Mouse (Mus musculus) kidney, adult 18-20 months (tissue): ENCODE results near the gene Usp29.
"Not testable (repeated sequence)": the region's sequence is repeated elsewhere in the genome, so short reads cannot be mapped to it uniquely, and the experiment has no call there.

ENCODE experiments used
- DNase-seq: peaks from one replicate; pipeline ENCODE4 v3.0.0; 2021

Usp29 gene

DNA sequence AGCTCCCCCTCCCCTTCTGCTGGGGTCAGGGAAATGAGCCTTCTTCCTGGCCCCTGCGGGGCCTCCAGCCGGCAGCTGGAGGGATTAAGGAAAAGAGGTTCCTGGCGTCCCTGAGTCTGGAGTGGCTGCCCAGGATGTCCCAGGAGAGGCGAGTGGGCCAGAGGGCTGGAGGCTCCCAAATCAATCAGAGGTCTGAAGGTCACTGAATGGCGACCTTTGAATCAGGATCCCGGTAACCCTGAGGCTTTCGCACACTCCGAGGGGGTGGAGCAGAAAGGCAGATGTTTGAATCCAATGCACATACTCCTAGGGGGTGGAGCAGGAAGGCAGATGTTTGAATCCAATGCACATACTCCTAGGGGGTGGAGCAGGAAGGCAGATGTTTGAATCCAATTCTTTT is 39.9 kb downstream of the Usp29 start:
- DNase-seq = peak; percentile 23

DNA sequence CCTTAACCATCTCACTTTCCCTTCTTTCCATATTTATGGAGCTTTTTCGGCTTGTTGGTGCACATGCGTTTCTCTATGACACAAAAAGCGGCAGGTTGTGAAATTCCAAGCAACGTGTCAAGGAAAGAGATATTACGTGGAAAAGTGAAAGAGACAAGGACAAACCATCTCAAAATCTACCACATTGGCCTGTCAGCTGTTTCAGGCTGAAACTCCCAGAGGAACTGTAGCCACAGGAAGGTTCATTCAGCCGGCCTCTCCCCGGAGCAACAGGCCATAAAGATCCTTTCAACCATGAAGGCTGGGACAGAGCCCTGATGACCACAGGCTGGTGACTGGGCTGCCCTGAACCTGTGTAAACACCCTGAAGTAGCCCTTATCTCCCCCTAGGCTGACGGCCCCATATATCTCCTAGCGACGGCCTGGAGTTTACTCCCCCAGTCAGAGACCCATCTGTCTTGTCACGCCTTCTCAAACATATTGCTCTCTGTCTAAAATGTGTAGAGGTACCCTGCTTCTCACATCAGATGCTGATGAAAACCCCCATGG is 43.6 kb downstream of the Usp29 start:
- DNase-seq = not testable (repeated sequence)

DNA sequence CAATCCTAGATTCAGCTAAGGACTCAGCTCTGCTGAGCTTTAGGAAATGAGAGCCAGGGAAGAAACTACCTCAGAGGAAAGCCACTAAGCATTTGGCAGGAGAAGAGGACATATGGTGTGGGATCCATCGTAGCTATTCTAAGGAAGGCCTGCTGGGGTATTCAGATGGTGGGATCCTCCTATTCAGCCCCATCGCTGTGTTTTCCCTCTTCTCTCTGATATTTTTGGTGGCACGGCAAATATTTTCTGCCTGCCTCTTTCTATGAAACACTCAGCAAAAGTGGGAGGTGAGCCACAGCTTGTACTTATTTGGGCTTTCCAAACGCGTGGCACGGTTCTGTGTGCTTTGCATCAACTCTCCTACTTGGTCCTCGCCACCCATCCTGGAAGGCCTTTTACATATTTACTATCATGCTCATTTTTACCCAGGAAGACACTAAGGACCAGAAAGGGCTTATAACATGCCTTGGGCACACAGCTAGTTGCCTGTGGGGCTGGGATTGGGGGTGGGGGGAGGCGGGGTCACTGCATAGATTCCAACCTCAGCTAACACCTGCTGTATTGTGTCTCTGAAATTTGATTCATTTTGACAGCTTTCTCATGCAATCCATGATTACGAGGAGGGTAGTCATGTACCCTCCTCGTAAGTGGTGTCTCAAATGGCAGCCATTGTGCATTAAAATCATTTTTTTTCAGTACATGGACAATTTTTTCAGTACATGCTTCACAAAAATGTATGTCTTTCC is 46.1 kb downstream of the Usp29 start:
- no peak for DNase-seq

DNA sequence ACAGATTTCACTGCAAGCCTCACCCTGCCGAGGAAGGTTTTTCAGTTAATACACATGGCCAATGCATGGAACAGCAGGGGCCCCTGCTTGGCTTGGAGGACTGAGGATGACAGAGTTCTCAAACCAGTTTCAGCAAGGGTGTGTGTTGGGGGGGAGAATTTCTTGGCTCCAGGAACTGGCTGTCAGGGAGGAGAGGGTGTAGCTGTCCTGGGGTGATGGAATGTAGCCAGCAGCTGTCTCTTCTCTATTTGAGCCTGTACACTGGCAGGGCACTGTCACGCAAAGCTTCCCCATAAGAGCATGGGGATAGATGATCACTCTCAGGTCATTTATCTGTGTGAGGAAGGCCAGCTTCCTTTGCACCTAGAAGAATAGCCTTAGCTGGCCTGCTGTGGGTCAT is 46.7 kb downstream of the Usp29 start:
- no peak for DNase-seq

DNA sequence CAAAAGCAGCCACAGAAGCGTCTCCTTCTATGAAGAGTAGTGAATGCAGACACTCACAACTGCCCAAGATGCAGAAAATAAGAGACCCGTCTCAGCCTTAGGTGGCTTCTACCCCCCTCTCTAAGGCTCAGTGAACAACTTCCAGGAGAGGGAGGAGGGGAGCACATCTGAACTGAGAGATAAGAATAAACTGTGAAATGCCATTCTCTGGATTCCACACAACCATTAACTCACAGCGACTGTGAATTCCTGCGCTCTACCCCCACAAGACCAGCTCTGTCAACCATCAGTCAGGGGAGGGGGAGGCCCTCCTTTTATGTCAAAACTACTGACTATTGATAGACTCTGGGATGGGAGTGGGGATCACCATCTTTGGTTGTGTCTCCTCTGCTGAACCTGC is 47.3 kb downstream of the Usp29 start:
- no peak for DNase-seq

DNA sequence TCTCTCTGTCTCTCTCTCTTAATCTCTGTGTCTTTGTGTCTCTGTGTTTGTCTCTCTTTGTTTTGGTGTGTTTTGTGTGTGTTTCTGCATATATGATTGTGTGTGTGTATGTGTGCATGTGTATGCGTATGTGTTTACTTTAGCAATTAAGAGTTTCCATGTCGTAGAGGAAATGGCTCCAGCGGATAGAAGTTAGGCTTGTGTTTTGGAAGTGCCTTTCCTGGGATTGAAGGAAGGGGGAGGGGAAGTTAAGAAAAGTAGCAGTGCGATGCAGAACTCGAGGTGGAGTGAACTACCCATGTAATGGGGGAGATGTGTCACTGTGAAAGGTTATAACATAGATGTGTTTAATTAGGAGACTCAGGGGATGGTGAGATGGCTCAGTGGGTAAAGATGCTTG is 48.8 kb downstream of the Usp29 start:
- no peak for DNase-seq

DNA sequence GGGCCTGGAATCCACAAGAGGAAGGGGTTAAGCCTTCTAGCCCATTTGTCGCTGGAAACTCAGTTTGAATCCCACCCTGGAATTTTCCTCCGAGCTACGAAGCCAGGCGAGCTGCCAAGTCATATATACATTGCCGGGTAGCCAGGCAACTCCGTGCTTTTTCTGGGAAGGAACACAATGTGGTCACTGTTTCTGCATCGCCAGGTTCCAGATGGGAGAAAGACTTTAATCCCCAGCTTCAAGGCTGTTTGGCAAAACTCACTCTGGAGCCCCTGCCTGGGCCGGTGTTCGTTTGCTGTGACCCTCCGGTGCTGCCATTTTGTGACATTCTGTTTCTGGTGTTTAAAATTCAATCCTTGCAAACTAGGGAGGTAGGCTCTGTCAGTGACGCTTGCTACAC is 51.2 kb downstream of the Usp29 start:
- no peak for DNase-seq

DNA sequence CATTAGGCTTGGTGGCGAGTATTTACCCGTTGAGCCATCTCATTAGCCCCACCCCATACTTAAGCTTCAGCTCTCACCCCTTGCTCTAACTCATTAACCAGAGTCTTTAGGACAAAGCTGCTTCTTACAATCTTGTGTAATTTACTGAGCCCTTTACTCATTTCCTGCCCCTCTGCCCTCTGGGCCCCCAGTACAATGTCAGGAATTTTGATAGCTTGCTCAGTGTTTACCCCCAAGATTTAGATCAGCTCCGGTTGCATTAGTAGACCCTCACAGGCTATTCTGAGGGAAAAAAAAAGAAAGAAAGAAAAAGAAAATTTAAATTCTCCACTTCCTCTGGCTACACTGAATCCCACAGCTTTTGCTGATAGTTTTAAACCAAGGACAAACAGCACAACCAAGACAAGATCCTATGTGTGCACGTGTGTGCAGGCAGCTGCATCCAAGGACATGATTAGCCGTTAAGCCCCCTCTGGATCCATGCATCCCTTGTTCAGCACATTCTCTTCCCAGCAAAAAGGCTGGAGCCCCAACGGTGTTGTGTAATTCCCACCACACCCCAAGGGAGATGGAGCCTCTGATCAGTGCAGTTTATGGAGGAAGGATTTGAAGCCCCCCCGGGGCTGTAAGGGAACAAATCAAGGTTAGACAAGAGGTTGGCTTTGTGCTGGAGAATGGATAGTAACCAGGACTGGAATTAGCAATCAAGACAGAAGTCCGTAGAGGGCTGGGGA is 54.1 kb downstream of the Usp29 start:
- no peak for DNase-seq

DNA sequence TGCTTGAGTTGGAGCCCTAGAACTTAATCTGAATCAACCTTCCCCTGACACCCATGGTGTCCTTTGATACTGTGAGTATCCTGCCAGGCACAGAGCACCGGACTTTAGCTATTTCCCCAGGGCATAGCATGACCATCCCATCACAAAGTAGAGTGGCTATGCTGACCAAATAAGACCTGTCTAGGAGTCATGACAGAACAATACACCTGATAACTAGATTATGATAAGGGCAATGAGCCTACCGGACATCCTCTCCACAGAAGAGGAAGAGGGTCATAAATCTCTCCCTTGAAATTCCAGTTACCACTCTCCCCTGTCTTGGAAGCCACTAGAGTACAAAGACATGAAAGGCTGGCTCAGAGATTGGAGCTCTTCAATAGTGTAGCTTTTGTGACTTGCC is 56.6 kb downstream of the Usp29 start:
- no peak for DNase-seq

DNA sequence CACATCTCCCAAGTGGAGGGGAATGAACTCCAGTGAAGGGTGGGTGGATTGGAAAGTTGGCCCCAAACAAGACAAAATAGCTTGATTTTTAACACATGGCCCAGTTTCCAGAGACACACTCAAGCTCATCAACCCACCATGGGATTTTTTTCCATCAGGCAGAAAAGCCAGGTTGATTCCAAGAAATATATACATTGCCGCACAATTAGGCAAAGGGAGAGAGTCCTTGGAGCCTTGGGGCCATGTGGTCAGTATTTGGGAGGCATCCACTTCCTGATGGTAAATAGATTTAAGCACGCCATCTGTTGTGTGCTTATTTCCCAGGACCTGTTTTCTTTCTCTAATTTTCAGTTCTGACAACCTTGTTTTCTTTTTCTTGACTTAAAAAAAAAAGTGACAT is 57.7 kb downstream of the Usp29 start:
- no peak for DNase-seq

DNA sequence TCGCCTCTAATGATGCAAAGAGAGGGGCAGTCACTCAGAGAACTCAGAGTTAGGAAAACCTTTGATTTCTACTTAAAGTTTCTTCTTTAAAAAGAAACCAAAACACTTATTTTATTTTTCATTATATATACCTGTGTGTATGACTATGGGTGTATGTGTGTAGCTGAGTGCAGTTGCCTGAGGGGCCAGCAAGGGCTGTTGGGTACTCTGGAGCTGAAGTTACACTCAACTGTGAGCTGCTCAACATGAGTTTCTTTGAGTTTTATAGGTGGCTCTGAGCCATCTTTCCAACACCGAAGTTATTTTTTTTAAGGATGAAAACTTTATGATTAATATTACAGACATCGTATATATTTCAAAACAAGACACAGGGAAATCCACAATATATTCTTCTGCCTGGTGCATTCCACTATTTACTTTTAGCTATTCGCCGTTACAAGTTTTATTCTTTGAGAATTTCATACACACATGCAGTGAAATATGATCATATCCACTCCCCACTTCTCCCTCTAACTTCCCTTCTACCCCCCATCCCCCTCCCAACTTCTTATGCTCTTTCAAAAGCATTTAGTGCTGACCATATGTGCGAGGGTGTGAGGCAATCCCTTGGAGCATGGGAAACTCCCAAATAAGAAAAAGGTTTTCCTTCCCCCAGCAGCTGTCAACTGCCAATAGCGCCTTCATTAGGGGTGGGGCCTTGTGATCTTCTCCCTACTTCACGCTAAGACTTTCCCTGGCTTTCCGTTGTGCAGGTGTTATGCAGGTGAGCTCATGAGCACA is 61.1 kb downstream of the Usp29 start:
- DNase-seq = no peak

DNA sequence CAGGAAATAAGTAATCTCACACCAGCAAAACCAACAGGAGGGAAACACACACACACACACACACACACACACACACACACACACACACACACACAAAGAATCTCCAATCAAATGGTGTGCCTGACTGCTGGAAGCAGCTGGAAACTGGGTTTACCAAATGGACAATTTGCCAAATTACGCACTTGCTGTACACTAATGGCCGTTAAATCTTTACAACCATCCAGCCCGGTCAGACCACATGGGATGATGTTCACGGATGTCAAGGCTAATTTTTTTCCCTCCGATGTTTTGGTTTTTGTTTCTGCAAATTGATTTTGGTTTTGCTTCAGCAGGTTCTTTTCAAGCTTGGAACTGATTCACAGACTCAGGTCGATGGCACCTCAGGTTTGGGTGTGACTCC is 62.9 kb downstream of the Usp29 start:
- DNase-seq = no peak

DNA sequence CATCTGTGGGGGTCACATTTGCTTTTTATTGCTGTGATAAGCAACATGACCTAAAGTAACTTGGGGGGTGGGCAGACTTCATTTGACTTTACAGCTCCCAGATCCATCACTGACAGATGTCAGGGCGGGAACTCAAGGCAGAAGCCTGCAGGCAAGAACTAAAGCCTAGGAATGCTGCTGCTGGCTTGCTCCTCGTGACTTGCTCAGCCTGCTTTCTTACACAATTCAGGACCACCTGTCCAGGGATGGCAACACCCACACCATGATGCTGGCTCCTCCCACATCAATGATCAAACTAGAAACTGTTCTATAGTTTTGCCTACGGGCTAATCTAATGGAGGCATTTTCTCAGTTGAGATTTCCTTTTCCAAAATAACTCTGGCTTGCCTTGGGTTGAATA is 63.4 kb downstream of the Usp29 start:
- no peak for DNase-seq

DNA sequence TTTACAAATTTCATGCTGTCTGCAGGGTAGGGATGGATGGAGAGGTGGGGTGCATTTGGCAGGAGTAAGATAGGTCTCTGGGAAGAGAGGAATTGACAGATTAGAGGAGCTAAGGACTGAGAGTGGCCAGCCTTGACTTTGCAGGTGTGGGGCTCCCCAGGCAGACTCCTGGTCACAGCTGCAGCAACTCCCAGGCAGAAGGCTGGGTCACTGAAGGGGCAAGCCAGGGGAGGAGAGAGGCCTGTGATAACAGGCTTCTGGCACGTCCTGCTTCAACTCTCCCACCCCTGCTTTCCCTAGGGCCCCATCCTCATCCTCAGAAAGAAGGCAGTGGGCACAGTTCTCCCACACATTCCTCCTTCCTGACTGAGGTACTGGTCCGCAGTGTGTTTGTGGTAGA is 67.0 kb downstream of the Usp29 start:
- no peak for DNase-seq

DNA sequence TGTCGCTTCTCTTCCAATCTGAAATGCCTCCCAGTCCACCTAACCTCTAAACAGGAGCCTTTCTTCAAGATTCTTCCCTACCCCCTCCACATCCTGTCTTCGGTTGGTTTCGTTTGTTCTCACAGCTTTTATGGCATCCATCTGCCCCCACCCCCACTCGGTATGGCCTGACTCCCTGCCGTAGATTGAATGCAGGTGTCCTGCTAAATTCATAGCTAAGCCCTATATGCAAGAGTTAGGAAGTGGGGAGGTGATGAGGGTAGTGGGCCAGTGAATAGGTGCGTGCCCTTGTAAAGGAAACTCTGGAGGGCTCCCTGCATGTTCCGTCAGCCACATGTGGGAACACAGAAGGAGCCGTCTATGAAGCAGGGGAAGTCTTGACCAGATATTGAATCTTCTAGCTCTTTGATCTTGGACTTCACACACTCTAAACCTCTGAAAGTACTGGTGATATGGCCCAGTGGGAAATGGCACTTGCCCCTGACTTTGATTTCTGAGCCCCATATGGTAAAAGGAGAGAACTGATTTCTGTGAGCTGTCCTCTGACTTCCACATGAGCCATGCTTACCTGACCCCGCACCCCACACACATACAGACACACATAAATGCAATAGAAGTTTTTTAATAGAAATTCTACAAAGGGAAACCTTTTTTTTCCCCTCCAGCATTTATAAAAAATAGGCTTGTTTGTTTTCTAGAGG is 68.9 kb downstream of the Usp29 start:
- no peak for DNase-seq

DNA sequence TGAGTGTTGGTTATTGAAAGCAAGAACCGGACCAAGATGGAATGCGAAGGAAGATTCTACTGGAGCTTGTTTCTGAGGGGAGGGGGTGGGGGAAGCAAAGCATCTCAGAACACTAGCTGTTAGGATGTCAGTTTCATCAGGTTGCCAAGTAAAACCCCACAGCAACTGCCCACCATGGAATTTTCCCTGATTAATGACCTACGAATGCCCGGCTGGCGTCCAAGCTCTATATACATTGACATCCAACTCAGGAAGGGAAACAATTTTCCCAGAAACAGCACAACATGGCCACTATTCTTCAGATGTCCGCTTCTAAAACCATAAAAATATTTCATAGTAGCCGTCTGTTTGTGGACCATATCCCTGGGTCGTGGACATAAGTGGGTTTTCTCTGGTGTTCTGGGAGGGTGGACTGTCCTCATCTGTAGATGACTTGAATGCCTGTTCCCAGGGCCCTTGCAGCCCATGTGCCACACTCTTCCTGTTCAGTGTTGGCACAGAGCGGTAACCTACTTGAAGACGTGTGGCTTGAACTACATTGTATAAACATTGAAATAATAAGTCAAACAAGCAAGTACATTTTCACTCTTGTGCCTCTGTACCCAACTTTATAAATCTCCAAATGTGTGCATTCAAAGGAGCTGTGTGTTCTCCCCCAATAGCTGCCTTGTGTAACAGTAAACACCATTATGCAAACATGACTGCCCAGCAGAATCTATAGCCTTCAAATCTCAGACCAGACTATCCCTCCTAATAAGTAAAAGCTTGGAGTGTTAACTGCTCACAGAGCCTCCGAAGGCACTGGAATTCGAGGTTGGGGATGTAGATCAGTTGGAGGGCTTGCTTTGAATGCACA is 70.4 kb downstream of the Usp29 start:
- no peak for DNase-seq

DNA sequence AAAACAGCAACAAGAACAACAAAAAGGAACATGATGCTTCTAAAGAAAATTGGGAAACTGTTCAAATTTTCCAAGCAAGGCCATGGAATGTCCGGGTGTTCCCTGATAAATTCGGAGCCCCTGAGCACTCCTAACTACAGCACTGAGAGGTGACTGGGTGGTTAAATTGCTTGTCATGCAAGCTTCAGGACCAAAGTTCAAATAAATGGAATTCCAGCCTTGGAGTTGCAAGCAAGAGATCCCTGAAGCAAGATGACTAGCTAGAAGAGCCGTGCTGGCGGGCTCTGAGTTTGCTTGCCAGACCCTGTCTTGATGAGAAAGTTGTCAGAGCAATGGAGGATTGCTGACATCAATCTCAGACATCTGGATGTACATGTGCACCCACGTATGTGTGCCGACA is 71.3 kb downstream of the Usp29 start:
- DNase-seq = no peak

DNA sequence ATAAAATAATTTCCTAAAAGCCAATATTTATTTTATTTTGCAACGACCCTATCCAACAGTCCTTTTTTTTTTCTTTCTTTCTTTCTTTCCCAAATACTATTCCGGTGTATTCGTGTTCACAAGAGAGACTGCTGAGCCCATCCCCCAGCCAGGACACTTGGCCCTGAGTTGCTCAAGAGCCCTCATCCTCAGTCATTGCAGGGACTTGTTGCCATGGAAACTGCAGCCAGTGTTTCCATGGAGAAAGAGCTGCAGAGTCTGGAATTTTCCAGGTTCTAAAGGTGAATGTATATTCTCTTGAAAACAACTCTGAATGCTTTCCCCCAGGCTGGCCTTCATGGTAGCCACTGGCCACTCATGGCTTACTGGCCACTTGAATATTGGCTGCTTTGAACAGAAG is 80.2 kb downstream of the Usp29 start:
- no peak for DNase-seq

DNA sequence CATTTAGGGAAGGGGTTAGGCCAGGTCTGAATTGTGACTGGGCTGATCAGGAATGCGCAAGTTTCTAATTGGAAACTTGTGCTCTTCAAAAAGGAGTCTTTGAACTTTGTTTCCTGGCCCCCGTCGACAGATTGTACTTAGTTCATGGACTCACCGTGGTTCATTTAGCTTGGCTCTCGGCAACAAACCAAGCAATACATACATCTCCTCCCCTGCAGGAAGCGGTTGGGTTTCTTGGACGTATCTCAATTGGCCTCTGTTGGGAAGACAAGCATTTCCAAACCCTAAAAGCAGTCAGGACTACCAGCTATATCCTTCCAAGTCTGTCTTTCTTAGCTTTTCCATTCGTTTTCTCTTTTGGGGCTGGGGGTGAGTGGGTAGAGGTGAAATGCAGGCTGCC is 84.6 kb downstream of the Usp29 start:
- no peak for DNase-seq

DNA sequence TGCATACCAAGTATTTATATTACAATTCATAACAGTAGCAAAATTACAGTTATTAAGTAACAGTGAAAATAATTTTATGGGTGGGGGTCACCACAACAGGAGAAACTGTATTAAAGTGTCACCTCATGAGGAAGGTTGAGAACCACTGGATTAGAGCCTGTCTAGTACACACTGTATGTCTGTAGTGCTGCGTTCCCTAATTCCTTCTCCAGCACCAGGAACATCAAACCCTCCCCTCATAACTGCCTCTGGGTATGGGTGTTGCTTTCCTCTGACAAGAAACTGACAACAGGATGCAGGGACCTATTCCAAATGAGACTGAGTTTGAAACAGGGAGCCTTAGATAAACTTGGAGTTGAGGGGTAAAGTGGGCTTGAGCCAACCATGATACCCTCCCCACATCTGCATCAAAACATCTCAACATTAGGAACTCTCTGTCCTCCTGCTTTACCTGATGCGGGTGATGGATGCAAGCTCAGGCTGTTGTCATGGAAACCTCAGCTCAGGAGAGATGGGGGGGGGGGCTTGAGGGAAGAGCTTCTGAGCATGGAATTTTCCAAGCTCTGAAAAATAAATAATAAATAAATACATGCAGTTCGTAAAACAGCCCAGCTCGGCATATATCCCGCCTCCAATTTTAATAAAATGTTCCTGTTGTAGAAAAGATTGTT is 86.5 kb downstream of the Usp29 start:
- no peak for DNase-seq

DNA sequence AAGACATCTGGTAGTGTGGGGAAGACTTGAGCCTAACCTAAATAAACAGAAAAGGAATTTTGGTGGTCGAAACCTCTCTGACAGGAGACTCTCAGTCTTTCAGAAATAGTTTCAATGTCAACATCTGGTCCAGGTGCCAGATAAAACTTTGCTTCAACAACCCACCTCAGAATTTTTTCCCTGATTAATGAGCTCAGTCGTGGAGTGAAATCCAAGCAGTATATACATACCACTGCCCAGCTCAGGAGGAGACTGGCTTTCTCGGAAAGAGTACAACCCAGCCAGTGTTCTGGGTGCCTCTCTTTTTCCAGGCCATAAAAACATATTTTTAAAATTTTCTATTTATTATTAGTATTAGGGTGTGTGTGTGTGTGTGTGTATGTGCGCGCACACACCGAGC is 89.9 kb downstream of the Usp29 start:
- no peak for DNase-seq

DNA sequence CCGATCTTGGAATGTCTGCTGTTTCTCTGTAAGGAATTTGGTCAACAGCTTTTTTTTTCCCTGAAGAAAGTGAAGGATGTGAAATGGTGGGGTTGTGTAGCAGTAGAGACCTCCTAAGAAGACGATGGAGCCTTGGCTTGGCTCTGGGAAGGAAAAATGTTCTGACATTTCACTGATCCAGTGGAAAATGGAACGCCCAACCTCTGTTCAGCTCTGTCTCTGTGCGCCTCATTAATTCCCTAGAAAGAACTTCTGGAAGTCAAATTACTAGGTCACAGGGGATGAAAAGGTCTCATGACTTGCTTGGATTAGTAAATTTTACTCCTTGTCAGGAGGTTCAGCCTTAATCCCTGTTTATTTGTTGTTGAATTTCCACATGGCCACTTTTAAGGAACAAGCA is 92.3 kb downstream of the Usp29 start:
- no peak for DNase-seq
